Mouse (Mus musculus) cerebellum, adult 2 months (tissue): ENCODE data around the gene Pfkp. TPM values are rescaled to one million over a fixed set of nuclear protein-coding genes. Genes with fewer than 3 reads are reported as not detected.

ENCODE experiments used
- DNase-seq, 2 experiments: peaks; one replicate each; pipeline ENCODE4 v3.0.0; 2021
- H3K27ac ChIP-seq: fragments of 200-500 bp; 2 replicates; pipeline ENCODE4 v1.5.1; 2012; ENCODE audit warnings: low read length, control low read depth, inconsistent platforms; ENCODE audit not compliant: insufficient read depth
- H3K27me3 ChIP-seq: fragments of 200-500 bp; 2 replicates; pipeline ENCODE4 v1.6.1; 2012; ENCODE audit warnings: inconsistent platforms, mild to moderate bottlenecking, low read length, moderate library complexity; ENCODE audit not compliant: control insufficient read depth, insufficient read depth
- H3K4me1 ChIP-seq: fragments of 200-500 bp; 2 replicates; pipeline ENCODE4 v1.6.1; 2011; ENCODE audit warnings: low read length; ENCODE audit not compliant: control insufficient read depth, insufficient read depth
- H3K4me3 ChIP-seq: fragments of 200-500 bp; replicated peaks from 2 replicates; pipeline ENCODE3; 2011; ENCODE audit warnings: mild to moderate bottlenecking, low read depth, low read length, control low read depth; ENCODE audit not compliant: insufficient read depth
- CTCF ChIP-seq: fragments of 200-500 bp; IDR thresholded peaks from 2 replicates; pipeline ENCODE4 v1.5.1; 2011; ENCODE audit warnings: low read depth, mild to moderate bottlenecking, control low read depth, low read length, moderate library complexity, borderline replicate concordance; ENCODE audit not compliant: insufficient read depth
- POLR2A ChIP-seq: fragments of 200-500 bp; IDR thresholded peaks from 2 replicates; pipeline ENCODE4 v1.6.1; 2011; ENCODE audit warnings: low read length, control low read depth, borderline replicate concordance; ENCODE audit not compliant: insufficient read depth
- WGBS: fragments of 180-500 bp; shearing (Covaris S2); methylation state at CpG from one replicate; pipeline ENCODE4 v1.1.7; 2018; 5-methylcytosine and 5-hydroxymethylcytosine counted together
- polyA plus RNA-seq: library from polyadenylated mRNA; depleted of rRNA; stranded (reverse); fragments of >200 nt; gene quantifications from 2 replicates; pipeline ENCODE4 v1.2.3, GENCODE M21; 2012; rRNA removed

Gene Pfkp
- polyA plus RNA-seq, 1 experiment: 204 TPM

DNA sequence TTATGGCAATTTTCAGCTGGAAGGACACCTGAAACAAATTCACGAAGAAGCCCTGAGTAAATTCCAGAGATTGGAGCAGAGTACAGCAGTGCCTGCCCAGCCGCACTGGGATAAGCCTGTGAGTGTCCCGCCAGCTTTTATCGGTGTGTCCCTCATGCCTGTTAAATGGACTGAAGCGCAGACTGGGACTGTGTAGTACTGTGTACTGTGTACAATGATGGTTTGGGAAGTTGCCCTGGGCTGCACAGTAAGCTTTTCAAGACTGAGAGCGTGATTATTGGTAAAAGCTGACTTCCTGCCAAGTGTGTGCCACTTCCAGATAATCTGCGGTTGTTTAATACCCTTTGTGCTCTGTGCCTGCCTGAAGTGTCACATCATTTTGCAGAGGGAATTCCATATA is 90.8 kb downstream of the Pfkp start:
- Histone ChIP-seq H3K27me3 (no peaks in the 10 kb centered on the region), H3K4me3 (no peak overlapping the region), H3K4me1 (no peaks in the 10 kb centered on the region), H3K27ac (no peak overlapping the region)
- 37% methylated on average over 7 of the region's 7 CpGs for WGBS
- TF ChIP-seq POLR2A (no peak), CTCF (no peak)
- no peak for DNase-seq

GRCm38 (mm10) chr13:6555656-6556055 is 92.9 kb downstream of the Pfkp start:
- TF ChIP-seq CTCF: no peak
- TF ChIP-seq POLR2A: no peak
- WGBS: 96% methylated on average over 11 of the region's 11 CpGs
- Histone ChIP-seq H3K27ac (no peak overlapping the region), H3K27me3 (no peaks in the 10 kb centered on the region), H3K4me3 (no peak overlapping the region), H3K4me1 (no peaks in the 10 kb centered on the region)
- no peak for DNase-seq

DNA sequence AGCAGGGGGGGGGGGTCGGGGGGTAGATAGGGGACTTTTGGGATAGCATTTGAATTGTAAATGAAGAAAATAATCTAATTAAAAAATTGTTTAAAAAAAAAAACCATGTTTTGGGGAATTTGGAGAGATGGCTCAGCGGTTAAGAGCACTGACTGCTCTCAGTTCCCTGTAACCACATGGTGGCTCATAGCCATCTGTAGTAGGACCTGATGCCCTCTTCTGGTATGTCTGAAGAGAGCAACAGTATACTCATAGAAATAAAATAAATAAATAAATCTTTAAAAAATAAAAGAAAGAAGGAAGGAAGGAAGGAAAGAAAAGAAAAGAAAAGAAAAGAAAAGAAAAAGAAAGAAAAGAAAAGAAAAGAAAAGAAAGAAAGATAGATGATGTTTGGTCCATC is 94.9 kb downstream of the Pfkp start:
- no peak overlapping the region for H3K27ac ChIP-seq
- no peaks in the 10 kb centered on the region for H3K27me3 ChIP-seq
- 57% methylated on average over 2 of the region's 2 CpGs for WGBS
- no peaks in the 10 kb centered on the region for H3K4me1 ChIP-seq
- no peak overlapping the region for H3K4me3 ChIP-seq
- TF ChIP-seq POLR2A (no peak), CTCF (no peak)
- no peak for DNase-seq

DNA sequence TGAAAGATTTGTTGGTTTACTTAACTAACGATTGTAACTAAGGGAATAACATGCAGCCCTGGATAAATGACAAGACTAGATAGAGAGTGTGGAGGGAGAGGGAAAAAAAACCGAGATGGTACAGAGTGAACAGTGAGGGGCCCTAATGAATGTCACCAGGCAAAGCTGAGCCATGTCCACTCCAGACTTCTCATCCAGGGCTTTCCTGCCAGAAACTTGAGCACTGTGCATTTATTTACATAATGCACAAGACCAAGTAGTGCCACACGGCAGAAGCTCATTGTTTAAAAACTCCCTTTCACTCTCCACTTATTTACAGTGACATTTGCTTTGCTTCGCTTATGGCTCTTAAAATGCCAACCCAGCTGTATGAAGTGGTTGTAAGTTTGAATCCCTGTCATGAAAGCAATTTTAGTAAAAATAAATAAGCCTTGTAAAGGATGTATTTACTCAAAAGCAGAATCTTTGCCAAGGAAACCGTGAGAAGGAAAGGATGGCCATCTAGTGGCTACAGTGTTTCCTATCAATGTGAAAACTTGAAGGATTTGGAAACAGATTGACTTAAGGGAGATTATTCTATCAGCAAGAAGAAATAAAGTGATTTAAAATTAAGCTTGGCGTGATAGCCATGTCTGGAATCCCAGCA is 113.2 kb downstream of the Pfkp start:
- no peaks in the 10 kb centered on the region for H3K4me1 ChIP-seq

GRCm38 (mm10) chr13:6532683-6533082 is 115.9 kb downstream of the Pfkp start:
- Histone ChIP-seq H3K4me3 (no peak overlapping the region), H3K27ac (no peak overlapping the region), H3K4me1 (no peaks in the 10 kb centered on the region), H3K27me3 (no peaks in the 10 kb centered on the region)
- TF ChIP-seq CTCF: peak; percentile 40
- TF ChIP-seq POLR2A: no peak
- 35% methylated on average over 1 of the region's 1 CpGs for WGBS
- peak; percentile 25 to 38 for DNase-seq

More for the DNA sequence above, 113.2 kb downstream of the Pfkp start:
- WGBS: 11% methylated on average over 6 of the region's 6 CpGs
- Histone ChIP-seq H3K27ac (no peak overlapping the region), H3K4me3 (no peak overlapping the region), H3K27me3 (no peaks in the 10 kb centered on the region)
- DNase-seq: no peak
- no peak for TF ChIP-seq CTCF
- no peak for TF ChIP-seq POLR2A

Other genes starting within 250 kb of the Pfkp start
- 48.2 and 49.0 TPM in 2 replicates for gene Pitrm1, start 100.6 kb downstream of the Pfkp start, polyA plus RNA-seq